Mouse (Mus musculus) left cerebral cortex, adult 18-20 months (tissue): ENCODE data around the gene Smc1b. TPM values are rescaled to one million over a fixed set of nuclear protein-coding genes. Genes with fewer than 3 reads are reported as not detected.
A peak's percentile ranks its signal among the peaks of the same experiment; 100 is the strongest.

Experiments
- DNase-seq, 2 experiments: peaks; one replicate each; pipeline ENCODE4 v3.0.0; 2021 to 2022; ENCODE audit warnings: low spot score in 2 of 2, mixed read lengths in 1 of 2
- long read RNA-seq, 2 experiments: library from polyadenylated mRNA; stranded (forward); transcript quantifications; one replicate each; pipeline ENCODE4 v2.0.0; 2021
- total RNA-seq, 2 experiments: library from RNA; stranded (reverse); gene quantifications; 2 replicates each; pipeline ENCODE4 v1.2.3; 2021

Gene Smc1b
- not detected for total RNA-seq
- long read RNA-seq, experiment 1: 0 reads
- long read RNA-seq, experiment 2: 0 reads

- peak; percentile 76 to 83 for DNase-seq
Observed at GRCm38 (mm10) chr15:85131275-85132192, at the start of gene Smc1b, which contains the start of gene Ribc2. Gene Smc1b, minus strand, starts transcription at chr15:85131964. Gene Ribc2, plus strand, starts transcription at chr15:85132078.

DNA sequence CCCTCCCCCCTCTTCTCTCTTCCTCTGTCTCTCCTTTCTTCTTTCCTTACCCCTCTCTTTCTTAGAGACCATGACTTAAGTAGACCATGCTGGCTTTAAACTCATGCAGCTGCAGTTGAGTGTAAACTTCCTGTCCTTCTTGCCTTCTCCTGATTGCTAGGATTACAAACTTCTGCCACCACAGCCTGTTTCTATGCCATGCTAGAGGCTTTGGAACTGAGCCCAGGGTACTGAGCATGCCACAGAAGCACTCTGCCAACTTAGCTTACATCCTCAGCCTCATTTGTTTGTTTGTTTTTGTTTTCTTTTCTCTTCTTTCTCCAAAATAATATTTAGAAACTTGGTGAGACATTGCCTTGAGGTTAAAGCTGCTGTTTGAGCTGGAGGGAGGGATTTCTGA lies 48.6 kb upstream of the Smc1b start:
- no peak for DNase-seq

- DNase-seq: no peak
Observed at GRCm38 (mm10) chr15:85179528-85180180, 47.9 kb upstream of the Smc1b start.

DNA sequence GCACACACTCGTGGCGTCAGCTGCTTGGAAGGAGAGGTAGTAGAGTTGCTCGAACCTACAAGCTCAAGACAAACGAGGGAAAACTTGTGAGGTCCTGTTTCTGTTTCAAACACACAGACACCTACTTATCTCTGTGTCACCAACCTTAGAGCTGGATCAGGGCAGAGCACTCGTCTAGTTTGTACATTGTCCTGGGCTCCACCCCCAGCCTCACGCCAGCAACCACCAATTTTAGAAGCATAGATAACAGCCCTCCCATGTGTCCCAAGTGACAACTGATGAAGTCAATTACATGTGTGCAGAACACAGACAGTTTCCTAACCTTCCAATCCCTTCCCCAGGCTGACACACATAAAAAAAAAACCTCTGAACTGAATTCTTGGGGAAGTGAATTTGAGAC lies 46.4 kb upstream of the Smc1b start:
- no peak for DNase-seq

DNA sequence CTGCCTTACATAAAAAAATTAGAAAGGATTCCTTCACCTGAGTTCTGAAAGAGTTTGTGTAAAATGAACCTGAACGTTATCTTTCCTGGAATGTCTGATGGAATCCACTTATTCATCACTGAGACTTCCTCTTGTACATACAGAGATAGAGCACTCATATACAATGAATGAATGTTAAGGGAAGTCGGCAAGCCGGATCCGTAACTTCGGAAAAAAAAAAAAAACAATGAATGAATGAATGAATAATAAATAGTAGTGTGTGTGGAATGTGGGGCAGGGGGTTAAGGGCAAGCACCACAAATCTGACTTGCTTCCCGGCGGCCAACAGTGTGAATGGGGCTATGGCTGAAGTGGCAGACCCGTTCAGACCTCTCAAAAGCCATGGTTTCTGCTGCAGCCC lies 45.8 kb upstream of the Smc1b start:
- peak; percentile 42 to 71 for DNase-seq

DNA sequence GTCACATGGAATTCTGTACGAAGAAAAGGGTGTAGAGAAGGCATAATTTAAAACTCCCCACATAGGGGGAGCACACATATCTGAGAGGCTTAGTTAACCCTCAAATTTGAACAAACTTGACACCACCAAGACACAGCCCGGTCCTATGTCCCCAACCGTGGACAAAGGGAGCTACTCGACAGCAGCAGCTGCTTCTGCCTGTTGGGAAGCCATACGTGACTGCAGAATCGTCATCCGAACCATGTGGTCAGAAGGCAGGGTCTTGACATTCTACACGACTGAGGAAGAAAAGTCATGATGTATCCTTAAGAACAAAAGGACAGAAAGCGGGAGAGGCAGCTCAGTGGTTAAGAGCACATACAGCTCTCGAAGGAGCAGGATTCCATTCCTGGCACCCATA lies 42.3 kb upstream of the Smc1b start:
- DNase-seq: no peak

GRCm38 (mm10) chr15:85173425-85173824 lies 41.7 kb upstream of the Smc1b start:
- no peak for DNase-seq

GRCm38 (mm10) chr15:85172054-85172453 lies 40.3 kb upstream of the Smc1b start:
- no peak for DNase-seq

- no peak for DNase-seq
Observed at GRCm38 (mm10) chr15:85167086-85167679, 35.4 kb upstream of the Smc1b start.

- no peak for DNase-seq
Observed at GRCm38 (mm10) chr15:85166433-85166933, 34.7 kb upstream of the Smc1b start.

DNA sequence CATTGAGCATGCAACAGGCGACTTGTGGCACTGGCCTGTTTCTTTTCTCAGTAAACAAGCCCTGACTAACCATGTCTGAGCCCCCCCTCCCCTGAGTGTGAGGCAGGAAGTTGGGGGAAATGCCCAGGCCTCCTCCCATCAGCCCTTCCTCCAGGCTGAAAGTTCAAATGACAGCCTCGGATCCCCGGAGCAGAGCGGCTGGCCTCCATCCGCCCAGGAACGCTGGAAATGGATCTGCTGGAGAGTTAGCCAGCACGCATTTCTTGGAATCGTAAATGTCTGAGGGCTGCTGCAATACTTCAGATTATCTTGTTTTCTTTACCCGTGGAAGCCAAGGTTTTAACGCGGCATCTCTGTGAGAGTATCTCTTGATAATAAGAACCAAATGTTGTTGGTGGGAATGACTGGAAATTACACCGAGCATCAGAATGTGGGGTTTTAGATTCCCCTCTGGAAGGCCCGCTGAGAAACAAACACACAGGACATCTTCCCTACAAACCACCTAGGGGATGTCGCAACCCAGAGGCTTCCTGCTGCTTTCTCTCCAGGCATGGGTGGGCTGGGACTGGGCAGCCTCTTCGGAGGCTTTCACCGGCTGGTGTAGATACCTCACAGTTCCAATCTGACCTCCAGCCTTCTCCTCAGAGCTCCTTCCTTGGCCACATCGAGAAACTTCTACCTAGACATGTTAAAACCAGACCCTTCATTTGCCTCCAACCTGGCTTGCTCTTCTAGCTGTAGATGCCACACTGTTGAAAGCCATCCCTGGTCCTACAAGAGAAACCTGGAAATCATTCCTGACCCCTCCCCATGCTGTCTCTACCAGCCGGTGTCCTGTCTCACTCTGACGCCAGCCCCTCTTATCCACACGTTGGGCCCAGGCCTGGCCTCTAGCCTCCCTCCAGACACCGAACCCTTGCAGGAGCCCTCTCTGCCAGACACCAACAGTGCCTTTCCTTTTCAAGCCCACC lies 31.2 kb upstream of the Smc1b start:
- no peak for DNase-seq

GRCm38 (mm10) chr15:85161416-85161815 lies 29.7 kb upstream of the Smc1b start:
- no peak for DNase-seq

DNA sequence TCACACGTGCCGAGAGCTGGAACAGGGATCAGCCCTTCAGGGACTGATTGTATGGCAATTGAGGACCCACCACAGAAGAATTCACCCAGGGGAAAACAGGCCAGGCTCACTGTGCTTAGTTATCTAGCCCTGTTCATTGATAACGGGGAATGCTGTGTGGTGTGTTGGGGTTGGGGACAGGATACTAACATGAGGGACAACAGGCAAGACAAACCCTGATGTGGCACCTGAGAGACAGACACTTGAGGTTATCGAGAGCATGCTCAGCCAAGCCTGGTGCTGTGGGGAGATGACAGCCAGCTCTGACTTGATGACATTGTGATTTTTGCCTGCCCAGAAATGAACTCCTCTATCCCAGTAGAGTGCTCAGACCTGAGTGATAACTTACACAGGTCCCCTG lies 24.4 kb upstream of the Smc1b start:
- no peak for DNase-seq

GRCm38 (mm10) chr15:85154091-85154490 lies 22.3 kb upstream of the Smc1b start:
- DNase-seq: no peak

DNA sequence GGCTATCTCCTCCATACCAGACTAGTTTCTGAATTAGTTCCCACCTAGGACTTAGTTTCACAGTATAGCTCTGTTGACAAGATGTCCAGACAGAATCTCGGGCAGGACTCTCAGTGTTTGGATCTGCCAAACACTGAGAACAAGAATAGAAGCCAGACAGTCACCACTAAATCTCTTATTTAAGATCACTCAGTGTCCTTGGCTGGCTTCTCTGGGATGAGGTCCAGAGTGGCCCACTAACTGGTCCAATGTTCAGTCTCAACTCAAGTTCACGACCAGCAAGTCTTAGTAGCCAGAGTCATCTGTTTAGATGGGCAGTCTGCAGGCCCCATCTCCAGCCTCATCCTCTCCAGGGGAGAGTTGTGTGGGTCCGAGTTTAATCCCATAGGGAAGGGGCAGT lies 20.8 kb upstream of the Smc1b start:
- no peak for DNase-seq

DNA sequence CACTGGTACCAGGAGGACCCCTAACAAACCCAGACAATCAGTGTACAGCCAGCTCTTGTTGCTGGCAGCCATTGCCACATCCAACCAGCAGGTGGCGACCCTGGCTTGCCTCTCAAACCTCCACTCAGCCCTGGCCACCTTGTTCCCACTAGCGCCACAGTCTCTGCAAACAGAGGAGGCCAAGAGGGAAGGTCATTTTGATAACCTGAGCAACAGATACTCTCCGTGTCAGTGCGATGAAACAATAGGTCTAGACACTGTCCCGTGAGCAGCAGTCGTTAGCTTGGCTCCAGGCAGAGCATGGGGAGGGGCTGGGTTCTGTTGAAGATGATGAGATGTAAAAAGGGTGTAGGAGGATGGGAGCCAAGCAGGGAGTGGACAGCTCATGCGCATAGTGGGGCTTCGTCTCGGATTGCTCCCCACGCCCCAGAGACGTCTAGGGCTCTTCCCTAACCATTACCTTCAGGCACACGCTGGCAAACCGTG lies 19.7 kb upstream of the Smc1b start:
- peak; percentile 79 to 82 for DNase-seq

DNA sequence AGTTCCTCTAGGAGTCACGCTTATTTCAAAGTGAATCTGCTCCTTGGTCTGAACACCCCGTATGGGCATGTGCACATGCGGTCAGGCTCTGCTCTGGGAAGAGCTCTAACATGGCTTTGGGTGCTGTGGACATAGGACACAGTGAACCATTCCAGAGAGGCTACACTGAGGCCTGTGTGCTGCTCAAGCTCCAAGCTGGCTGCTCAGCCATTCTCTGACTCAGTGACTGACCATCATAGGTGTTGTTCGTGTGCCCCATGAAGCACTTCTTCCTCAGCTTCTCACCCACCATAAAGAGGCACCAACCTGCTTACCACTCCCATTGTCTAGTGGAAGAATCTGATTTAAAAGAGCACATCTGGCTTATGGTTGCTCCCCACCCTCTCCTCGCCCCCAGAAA lies 12.5 kb upstream of the Smc1b start:
- DNase-seq: no peak

DNA sequence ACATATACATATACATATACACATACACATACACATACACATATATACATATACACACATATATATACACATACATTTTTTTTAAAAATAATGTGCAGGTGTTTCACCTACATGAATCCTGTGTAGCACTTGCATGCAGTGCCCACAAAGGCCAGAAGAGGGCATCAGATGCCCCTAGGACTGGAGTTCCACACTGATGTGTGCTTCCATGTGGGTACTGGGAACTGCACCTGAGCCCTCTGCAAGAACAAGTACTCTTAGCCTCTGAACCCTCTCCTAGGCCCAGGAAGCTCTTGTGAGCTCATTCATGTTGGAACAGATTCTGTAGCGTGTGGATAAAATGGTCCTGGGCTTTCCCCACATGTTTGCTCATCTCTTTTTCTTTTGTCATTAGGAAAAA lies 12.0 kb upstream of the Smc1b start:
- DNase-seq: no peak

- DNase-seq: no peak
Observed at GRCm38 (mm10) chr15:85143161-85143560, 11.4 kb upstream of the Smc1b start.

DNA sequence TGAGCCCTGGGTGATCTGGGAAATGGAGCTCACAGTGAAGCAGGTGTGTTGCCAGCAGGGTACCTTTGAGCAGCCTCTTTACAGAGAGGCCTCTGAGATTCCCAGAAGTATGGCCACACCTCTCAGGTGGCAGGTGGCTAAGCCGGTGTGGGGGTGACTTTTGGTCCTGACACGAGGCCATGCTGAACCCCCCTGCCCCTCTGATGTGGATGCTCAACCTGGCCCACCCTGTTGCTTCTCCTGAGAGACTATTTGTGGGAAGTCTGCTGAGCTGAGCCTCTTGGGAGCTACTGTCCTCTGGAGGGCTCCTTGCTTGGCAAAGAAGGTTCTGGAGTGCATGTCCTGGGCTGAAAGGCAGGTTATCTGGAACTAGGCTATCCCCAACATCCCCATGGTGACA lies 10.7 kb upstream of the Smc1b start:
- no peak for DNase-seq
